Mouse (Mus musculus) neural tube, embryonic 10.5 days (tissue): ENCODE measurements at regions not wholly inside any gene's neighbourhood (a gene's known extent, or its start where the extent isn't known, plus 50 kb on each side); places are given as distances from the start of the nearest gene placed in this dataset.

ENCODE experiments used
- DNase-seq: peaks from one replicate; pipeline ENCODE4 v3.0.0-alpha.2; 2017; ENCODE audit warnings: low spot score; ENCODE audit errors: extremely low spot score

DNA sequence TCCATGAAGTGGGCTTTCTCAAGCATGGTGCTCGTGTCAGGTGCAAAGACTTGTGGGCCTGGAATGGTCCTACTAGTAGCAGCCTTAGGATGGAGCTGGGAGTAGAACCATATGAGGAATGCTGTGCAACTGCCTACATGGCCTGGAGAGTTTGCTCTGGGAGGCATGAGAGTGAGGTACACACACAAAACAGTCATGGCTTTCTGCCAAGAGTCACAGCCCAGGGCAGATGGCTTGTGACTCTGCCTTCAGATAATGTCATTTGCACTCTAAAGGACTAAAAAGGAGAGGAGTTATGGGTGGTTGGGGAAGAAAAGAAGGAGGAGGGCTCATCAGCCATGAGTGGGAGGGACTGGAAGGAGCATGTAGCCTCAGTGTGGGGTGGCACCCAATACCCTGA, 263.1 kb downstream of the Cbln1 start:
- DNase-seq = no peak

- no peak for DNase-seq
Observed at GRCm38 (mm10) chr8:87208036-87208435, 264.4 kb downstream of the Cbln1 start.

DNA sequence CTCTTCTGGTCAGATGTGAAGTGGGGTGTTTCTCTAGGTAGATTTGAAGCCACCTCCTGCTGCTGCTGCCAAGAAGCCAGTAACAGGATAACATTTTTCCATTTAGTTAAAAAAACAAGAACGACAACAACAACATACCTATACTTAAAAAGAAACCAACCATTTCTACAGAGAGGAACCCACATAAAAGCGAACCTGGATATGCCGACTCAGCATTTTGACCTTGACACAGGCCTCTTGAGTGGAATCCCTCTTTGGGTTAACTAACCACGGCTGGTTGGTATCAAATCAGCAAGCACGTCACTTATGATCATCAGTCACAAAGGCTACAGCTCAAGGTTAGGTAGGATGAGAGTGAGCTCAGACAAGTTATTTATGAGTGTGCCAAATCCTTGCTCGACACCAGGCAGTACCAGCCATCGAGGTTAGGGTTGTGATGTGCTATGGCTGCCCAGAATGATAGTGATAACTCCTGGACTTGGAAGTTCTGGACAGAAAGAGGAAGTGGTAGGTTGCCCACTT, 269.7 kb downstream of the Cbln1 start:
- DNase-seq = no peak

- peak; percentile 55 for DNase-seq
Observed at GRCm38 (mm10) chr8:87199461-87200131, 272.8 kb downstream of the Cbln1 start.

DNA sequence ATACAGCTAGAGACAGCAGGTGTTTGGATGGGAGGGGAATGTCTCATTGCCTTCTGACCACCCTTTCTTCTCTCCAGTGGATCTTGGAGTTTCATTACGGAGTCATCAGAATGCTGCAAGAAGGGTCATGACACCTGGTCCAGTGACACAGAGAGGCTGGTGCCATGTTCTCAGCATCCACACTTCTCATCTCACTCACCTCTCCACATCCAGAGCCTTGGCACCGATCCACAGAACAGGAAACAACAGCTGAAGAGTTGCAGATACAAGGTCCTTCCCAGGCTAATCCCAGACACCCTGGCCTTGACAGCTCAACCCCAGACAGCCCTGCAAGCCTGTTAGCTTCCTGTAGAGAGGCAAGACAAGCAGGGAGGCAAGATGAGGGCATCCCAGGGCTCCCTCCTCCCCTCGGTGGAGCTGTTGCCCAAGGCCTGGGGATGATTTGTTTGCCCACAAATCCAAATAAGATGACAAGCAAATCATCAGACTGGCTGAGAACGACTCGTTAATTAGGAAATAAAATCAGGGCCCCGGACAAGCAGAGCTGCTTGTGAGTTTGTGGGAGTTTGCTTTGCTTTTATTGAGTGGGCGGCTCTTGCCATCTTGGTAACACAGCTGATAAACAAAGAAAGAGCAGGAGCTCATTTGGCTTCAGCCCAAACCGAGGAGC, 274.4 kb downstream of the Cbln1 start:
- no peak for DNase-seq

- no peak for DNase-seq
Observed at GRCm38 (mm10) chr8:87197000-87197399, 275.4 kb downstream of the Cbln1 start.

DNA sequence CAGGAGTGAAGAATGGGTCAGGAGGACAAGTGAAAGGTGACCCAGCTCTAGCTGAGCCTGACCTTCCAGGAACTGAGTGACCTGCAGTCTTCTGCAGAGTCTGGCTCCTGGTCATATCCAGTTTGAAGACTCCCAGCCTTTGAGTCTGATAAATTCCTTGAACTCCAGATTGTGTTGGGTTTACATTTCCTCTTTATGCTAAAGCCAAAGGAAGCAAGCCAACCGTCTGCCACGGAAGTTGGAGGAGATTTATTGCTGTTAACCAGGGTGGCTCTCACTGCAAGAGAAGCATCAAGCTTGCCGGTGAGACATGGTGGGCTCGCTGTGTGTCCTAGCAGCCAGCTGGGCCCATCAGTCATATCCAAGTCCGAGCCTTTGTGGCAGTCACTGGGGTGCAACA, 276.4 kb downstream of the Cbln1 start:
- DNase-seq = no peak

DNA sequence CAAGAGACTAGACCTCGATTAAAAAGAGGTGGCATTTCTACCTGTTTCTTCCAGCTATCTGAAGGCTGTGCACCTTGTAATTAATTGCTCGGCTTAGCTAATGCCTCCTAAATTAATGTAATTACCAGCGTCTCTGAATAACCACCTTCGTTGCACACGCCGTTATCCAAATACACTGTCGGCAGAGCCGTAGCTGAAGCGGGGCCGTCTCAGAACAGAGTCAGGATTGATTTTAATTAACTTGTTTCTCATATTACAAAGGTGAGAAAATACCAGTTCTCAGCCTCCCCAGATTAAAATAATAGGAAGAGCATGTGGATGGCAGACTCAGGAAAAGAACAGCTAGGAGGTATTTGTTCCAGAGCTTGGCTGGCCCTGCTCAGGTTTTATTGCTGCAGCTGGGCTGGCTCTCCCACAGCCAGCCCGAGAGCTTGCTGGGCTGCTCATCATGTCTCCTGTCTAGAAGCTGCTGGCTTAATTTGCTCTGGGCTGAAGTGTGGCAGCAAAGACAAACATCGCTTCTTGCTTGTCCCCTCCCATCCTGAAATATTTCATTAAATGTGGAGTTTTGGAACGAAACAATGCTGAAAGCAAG, 282.5 kb downstream of the Cbln1 start:
- no peak for DNase-seq

DNA sequence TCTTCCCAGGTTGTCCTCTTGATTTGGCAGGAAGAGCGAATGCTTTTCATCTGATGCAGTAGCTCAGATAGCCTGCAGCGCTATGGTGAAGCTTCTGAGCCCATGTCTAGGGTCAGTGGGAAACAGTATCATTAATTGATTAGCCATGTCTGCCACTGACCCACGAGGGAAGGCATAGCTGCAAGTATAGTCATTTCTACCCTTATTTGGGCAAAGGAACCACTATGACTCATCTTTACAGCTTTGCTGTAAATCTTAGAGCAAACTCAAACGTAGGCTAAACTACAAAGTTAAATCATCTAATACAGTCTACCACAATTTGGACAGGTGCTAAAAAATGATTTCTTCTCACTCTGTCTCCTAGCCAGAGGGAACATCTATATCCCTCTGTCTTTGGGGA, 289.5 kb downstream of the Cbln1 start:
- DNase-seq = no peak

GRCm38 (mm10) chr8:87178561-87178960, 293.5 kb upstream of the N4bp1 start:
- no peak for DNase-seq

DNA sequence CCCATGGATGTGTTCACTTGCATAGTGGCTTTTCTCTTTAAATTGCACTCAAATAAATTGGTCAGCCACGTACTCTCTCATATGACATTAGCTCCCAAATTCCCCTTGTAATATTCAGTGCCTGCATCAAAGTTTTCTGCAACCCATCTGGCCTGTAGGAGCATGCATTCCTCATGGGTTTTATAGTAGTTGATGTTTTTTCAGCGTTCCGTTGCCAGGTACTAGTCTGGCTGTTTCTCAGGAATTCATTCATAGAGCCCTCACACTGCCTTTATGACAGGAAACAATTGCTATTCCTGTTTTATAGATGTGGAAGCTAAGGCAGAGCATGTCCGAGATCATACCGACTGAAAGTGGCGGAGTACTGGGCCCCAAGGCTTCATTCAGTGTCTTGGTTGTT, 292.6 kb upstream of the N4bp1 start:
- DNase-seq = no peak

DNA sequence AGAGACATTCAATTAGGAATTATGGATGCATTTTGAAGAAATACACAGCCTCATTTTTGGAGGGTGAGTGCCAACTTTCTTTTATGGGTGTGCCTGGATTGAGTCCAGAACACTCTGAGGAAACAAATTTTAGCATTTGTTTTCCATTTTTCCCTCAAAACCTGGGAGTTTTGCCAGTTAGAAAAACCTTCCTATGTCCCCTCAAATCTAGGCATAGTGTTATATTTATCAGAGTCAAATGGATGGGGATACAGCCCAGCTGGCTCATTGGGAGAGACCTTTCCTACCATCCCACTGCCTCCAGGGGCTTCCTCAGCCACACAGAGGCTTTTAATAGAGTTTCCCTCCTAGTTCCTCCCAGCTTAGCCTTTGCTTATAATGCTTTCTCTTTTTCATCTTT, 290.0 kb upstream of the N4bp1 start:
- no peak for DNase-seq

DNA sequence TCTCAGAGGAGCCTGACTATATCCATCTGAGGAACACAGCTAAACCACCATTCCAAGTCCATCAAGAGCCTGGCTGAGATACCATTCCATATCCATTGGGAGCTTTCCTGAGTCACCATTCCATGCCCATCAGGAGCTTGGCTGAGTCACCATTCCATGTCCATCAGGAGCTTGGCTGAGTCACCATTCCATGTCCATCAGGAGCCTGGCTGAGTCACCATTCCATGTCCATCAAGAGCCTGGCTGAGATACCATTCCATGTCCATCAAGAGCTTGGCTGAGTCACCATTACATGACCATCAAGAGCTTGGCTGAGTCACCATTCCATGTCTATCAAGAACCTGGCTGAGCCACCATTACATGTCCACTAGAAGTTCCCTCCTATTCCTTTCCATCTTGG, 288.7 kb upstream of the N4bp1 start:
- DNase-seq = no peak

DNA sequence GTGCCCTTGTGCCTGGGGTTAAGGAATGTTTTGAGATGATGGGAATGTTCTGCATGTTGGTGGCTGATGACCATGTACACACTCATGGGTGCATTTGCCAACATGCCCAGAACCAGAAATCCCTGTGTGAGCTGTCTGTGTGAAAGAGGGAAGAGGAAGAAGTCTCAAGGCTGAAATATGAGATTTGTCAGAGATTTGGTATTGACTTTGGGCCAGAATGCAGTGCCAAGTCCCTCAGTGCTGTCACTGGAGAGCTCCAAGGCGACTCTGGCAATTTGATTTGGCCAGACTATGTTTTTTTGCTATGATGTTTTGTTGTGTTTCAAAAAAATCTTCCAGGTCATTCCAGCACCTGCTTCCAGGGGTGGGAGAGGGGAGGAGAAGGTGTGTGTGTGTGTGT, 281.7 kb upstream of the N4bp1 start:
- no peak for DNase-seq

GRCm38 (mm10) chr8:87160416-87160815, 275.4 kb upstream of the N4bp1 start:
- DNase-seq = no peak

GRCm38 (mm10) chr8:87158322-87158721, 273.3 kb upstream of the N4bp1 start:
- DNase-seq = no peak

- DNase-seq = no peak
Observed at GRCm38 (mm10) chr8:87155819-87156425, 270.9 kb upstream of the N4bp1 start.

GRCm38 (mm10) chr8:87152068-87152915, 267.2 kb upstream of the N4bp1 start:
- peak; percentile 18 for DNase-seq

DNA sequence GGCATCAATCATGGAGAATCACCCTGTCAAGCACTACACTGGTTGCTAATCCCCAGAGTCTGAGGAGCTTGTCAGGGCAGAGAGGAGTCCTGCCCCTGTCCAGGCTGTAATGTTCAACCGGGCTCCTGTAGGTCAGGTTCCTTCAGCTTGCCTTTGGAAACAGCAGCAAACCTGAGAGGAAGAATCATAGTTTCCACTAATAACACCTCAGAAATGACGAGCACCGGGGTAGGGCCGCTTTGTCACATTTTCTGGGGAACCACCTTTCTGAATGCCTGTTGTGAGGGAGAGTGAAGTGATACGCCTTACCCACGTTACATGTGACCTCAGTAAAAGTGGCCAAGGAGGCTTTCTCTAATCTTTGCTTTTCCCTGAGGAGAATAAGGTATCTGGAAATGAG, 263.8 kb upstream of the N4bp1 start:
- DNase-seq = no peak

DNA sequence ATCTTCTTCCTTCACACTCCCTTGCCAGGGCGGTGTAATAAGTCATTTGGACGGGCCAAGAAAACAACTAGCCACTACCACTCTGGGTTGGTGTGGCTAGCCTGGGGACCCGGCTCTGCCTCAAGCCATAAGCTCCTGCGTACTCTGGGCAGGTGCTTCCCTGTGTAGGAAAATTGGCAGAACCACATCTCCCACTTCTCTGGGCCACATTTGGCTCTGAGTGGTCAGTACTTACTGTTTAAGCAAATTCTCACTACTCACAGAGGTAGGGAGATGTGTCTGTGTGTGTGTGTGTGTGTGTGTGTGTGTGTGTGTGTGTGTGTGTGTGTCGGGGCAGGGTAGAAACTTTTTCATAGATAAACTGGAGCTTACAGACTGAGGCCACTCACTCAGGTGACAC, 262.6 kb upstream of the N4bp1 start:
- DNase-seq = no peak

GRCm38 (mm10) chr8:87137412-87137811, 252.4 kb upstream of the N4bp1 start:
- no peak for DNase-seq
